Mouse (Mus musculus): ENCODE measurements around the gene Ankrd33b.

Gene Ankrd33b

DNA sequence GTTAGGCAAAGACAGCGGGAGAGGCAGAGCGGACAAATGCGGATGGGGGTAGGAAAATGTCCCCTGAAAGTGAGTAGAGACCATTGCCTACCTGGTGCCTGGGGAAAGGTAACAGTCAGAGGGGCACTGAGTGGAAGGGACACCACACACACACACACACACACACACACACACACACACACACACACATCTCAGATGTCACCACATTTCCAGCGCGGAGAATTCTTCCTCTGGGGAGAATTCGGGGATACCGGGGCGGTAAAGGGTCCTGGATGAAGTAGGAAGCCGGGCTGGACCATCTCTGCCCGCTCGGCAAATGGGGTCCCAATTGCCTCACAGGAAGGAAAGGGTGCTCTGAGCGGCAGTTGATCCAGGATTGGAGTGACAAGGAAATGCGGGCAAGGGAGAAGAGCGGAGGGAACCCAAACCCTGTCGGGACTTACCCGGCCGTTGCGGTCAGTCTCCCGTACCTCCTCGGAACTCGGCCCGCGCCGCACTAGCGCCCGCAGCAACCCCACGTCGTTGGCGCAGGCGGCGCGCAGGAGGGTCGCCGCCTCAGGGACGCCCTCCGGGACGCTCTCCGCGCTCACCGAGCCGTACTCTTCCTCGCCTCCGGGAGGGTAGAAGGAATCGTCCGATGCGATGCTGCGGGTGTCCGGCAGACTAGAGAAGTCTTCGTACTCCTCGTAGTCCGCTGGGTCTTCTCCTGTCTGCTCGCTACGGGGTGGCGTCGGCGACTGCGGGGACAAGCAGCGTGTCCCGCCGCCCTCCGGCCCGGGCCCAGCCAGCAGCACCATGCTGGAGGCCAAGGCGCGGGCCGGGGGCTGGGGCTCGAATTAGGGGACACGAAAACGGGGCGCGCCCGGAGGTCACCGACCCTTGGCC is 688 bp downstream of the Ankrd33b start:
- DNase-seq = peak; percentile 5

DNA sequence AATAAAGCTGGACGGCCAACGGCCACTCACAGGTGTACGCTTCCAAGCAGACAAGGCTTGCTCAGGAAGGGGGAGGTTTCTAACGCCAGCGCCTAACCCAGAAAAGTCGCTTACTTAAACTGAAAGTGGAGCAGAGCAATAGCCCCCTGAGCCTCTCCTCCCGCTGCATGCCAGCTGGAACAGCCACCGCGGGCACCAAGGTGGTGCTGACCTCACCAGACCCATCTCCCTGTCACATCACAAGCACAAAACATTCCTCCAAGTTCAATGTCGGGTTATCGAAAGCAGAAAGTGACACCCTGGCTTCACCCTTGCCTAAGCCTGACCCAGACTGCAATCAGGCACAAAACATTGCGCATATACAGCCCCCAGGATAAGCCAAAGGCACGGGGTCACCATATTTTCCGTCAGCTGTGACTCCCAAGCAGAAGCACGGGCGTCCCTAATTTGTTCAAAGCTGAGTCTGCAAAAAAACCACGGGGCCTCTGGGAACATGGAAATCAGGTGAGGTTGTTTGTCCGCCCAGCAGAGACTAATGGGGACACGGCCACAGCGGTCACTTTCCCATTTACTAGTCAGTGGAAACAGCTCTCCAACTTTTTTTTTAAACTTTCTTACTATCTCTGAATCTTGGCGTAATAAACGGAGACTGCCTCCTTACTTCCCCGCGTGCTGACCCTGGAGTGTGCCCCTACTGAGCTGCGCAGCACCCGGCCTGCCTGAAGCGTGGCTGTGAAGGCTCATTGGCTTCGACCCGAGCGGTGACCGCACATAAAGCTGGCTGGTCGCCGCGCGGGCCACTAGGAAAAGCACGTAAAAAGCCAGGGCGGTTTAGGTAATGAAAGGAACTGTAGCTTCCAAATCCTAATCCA is 1.6 kb downstream of the Ankrd33b start:
- no peak for DNase-seq

DNA sequence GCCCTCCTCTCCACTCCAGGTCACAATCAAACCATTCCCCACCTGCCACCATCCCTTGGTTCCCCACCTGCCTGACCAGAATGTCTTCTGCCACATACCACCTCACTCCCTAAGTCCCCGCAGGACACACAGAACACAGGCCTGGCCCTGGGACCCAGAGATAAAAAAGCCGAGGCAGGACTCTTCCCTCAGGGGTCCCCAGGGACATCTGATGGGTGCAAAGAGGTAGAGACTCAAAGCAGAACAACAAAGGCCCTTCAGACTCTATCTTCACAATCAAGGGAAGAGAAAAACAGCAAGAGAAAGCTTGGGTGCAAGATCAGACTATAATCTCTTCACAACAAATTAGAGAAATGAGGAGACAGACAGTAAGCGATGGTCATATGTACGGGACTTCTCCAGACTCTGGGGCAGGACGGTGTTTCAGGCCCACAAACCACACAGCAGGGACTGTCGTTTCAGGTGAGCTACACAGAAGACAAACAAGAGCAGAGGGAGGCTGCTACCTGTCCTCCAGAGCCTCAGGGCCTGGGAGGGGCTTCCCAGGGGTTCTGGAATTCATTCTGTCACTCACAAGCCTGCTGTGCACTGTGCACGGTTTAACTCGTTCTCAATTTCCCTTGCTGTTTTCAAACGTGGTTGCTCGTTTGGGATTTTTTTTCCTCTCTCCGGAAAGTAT is 2.3 kb downstream of the Ankrd33b start:
- DNase-seq = no peak

DNA sequence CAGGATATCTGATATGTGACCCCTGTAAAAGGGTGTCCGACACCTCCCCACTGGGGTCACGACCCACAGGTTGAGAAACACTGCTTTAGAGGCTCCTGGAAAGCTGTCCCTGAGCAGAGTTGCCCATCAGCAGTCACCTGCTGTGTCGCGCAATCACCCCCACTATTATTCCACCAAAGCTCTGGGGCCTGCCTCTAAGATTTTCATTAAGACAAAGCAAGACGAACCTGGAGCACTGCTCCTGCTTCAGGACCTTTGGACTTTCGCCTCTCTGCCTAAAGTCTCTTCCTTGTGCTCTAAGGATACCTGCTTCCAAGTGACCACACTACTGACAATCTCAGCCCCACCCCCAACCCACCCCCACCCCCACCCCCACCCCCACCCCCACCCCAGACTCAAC is 3.1 kb downstream of the Ankrd33b start:
- no peak for DNase-seq

DNA sequence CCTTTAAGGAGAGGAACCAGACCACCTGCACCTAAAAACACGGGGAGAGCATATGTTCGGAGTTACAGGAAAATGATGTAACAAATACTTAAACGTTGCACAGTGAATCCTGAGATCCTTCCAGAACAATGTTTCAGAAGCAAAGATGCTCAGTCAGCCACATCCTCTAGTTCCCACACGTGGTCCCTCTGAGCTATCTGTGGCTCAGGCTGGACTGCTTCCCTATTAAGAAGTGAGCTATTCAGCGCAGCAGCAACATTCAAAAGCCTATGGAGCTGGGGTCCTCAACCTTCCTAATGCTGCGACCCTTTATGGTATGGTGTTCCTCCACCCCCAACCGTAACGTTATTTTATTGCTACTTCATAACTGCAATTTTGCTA is 3.6 kb downstream of the Ankrd33b start:
- DNase-seq = no peak

DNA sequence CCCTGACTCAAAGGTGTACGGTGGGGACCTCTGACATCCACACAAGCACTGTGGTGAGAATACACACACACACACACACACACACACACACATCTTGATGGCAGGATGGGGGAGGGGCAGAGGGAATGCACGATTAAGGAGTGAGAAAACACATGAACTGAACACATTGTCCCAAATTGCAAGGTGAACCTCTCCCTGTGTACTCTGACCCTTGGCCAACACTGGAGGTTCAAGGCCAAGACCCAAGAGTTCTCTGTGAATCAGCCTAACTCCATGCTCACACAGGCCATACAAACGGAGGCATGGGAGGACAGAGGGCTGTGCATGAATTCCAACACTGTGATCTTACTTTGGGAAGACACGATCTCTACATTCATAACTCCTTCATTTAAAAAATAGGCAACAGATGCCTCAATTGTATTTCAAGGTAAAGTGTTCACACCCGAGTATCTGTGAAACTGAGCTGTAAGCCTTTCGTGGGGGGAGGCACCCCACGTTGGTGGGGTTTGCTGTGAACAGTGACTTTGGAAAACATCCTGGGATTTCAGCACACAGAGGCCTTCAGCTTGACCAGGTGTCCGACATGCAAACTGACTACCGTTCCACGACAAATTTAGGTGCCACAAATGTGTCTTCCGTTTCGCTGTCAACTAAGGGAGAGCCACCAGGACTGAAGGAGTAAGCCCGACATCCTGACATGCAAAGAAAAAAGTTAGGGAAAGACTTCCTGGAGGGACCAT is 4.1 kb downstream of the Ankrd33b start:
- DNase-seq = no peak

DNA sequence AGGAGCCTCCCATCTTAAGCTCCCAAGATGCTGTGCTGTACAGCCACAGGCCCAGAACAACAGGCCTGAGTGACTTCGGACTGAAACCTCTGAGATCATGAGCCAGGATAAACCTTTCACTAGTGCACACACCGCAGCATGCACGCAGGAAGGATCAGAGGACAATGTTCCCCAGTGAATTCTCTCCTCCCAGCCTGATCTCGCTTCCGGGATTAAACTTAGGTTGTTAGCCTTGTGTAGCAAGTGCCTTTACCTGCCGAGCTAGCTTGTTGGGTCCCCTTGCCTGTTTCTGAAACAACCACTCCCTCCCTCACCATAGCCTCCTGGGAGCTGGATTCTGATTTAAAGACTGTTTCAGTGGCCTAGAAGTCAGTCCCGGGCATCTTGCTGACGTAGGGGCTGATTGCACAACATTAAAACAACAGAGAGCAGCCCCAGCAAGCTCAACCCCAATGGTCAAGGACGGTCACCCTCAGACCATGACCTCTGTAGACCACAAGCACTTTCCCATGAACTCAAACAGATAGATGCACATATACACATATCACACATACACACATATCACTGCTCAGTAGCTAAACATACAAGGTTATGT is 6.2 kb downstream of the Ankrd33b start:
- no peak for DNase-seq

DNA sequence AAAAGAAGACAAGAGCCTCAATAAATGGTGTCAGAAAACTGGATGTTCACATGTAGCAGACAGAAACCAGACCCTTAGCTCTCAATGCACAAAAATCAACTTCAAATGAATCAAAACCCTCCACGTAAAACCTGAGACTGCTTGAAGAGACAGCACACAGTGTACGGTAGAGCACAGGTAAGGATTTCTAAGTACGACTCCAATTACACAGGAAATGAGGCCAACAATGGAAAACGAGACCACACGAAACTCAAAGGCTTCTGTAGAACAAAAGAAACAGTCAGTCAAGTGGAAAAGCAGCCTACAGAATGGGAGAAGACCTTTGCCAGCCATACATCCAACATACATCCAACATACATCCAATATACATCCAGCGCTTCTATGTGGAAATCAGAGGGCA is 6.9 kb downstream of the Ankrd33b start:
- DNase-seq = no peak

DNA sequence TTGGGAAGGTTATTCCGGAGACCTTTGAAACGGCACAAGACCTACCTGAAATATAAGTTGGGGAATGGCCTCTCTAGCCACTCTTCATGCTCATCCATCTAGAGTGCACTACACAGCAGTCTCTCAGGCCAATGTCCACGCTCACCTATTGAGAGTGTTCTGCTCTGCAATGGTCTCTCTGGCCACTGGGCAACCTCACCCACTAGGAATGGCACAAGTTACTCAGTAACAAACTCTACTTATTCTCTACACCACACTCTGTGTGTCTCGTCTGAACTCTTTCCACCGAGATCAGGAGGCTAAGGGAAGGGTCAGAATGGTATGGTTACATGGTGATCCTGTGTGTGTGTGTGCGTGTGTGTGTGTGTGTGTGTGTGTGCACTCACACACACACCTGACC is 7.7 kb downstream of the Ankrd33b start:
- DNase-seq = no peak

DNA sequence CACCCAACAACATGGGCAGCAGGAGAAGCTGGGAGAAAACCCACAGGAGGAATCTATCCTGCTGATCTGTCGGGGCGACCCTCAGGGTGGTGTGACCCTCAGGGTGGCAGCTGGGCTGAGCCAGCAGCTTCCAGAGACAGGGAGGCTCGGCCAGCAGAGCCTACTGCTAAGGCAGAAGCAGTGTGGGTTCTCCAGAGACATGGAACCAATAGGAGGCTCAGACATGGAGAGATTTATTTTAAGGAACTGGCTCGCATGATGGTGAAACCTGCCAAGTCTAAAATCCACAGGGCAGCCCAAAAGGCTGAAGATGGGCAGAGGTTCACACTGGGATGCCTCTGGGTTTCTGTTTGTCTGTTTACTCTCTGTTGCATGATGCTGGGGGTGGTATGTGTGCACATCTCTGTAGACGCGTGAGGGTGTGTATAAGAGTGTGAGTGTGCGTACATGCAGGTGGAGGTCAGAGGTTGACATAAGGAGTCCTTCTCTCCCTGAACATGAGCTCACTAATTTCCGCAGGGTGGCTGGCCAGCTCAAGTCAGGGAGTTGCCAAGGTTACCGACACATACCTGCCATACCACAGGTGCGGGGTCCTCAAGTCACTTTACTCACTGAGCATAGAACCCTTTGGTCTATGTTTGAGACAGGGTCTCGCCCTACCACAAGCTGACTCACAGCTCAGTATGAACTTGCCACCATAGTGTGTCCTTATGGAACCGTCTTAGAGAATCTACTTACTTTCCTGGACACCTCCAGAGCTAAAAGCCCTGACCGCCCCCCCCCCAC is 14.8 kb downstream of the Ankrd33b start:
- DNase-seq = no peak

DNA sequence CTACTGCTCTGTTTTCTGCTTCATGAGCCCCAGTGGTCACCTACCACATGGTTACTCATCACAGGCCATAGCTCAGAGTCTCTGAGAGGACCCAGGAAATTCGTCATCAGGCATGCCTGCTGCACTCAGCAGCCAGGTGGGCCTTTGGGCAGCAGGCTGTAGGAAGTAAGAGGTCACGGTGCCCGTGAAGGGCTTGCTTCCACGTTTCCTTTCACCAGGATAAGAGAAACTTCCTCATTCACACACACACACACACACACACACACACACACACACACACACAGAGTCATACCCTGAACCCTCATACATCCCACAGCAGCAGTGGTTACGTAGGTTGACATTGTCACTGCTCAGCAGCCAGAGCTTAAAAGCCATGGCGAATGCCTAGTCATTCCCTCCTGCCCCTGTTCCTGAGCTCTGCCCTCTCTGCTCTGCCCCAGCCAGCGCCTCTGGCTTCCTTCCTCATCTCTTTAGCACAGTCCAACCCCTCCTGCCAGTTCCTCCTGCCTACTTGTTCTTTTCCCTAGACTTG is 17.6 kb downstream of the Ankrd33b start:
- no peak for DNase-seq

DNA sequence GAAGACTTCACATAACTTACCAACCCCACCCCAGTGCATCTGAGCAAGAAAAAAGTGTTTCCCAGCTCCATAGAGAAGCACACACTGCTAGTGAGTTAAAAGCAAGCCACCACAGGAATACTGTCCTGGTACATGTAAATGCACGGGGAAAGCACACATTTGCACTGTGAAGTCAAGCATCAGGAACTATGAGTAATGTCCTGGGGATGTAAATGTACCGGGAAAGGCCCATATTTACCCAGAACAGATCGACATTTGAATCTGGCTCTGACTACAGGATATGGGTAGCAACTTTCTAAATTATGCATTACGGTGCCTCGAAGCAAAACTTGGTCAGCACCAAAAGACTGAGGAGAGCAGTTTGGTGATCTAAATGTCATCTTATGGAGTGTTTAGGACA is 18.5 kb downstream of the Ankrd33b start:
- no peak for DNase-seq

DNA sequence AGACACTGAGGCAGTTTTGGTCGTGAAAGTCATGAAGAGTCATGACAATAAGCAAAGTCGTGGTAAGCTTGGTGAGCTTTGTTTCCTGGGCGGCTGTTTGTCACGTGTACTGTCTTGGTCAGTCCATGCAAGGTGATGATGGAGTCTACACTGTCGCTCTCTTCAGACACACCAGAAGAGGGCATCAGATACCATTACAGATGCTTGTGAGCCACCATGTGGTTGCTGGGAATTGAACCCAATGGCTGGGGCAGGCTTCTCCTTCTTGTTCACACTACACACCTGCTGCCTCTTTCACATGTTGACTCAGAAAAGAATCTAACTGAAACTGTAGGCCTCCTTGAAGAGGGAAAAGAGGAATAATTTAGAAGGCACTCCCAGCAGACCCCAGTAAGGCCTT is 19.3 kb downstream of the Ankrd33b start:
- DNase-seq = no peak

DNA sequence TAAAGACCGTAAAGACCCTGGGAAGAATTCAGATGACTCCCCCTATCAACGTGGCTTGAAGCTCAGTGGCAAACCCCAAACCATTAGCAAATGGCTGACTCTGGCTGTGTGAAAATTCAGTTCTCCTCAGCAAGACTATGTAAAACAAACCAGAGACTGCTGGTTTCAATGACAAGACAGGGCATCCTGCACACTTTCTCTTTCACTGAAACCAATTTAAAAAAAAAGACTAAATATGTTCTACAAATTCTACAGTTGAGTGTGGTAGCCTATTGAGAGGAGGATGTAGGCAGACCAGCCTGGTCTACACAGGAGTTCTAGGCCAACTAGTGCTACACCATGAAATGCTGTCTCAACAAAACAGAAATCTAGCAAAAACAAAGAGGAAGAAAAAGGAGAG is 21.0 kb downstream of the Ankrd33b start:
- no peak for DNase-seq

DNA sequence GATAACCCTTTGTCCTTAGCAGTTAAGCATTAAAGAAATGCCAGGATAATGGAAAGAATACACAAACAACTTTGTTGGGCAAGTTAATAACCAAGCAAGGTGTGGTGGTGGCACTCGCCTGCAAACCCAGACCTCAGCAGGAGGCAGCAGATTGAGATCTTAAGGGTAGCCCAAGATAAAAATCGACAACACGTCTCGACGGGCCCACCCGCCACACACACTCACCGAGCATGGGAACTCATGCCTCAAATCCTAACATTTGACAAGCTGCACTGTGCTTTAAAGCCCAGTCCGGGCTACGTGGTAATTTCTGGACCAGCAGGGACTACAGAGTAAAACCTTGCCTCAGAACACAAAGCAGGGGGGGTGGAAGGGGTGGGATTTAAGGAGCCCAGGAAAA is 22.2 kb downstream of the Ankrd33b start:
- DNase-seq = no peak

DNA sequence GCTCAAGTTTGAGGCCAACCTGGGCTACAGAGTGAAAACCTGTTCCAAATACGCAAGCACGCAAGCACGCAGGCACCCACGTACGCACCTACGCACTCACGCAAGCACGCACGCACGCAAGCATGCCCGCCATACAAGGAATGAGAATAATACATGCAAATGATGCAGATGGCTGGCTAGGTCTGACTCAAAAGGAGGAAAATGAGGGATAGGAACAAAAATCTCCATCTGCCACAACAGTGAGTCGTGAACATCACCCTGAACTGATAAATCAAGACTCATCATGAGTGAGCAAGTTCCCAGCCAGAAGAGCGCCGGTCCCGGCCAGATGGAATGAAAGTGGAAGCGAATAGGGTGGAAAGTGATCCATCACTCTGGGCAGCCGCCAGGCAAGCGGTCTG is 22.7 kb downstream of the Ankrd33b start:
- no peak for DNase-seq

DNA sequence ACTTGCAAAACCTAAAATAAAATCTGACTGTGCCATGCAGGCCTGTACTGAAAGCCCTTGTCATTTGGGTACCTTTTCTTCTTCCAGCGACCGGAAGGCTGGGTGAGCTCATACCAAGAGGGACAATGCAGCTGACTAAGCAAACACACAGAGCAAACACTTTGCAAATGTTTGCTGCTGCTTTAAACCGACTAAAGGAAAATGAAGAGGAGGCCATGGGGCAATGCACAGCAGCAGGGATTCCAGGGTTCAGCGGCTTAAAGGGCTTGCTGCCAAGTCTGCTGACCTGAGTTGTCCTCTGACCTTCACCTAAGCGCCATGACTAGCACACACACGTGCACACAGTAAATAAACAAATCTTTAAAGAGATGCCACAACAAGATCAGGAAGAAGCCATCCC is 23.9 kb downstream of the Ankrd33b start:
- DNase-seq = no peak

DNA sequence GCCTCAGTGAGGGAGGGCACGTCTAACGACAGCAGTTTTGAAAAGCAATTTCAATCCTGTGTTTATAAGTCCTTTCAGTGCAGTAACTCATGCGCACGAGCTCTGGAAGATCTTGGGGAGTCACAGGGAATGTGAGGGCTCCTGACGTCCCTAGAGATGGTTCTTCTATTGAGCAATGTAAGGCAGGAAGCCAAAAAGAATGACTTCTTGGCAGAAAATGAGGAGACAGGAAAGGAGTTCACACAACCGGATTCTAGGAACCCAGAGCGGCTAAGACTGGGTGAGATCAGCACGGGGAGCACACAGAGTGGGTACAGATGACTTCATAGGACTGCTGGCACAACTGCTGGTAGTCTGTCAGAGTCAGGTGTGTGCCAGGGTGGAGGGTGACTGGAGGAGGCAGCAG is 25.0 kb downstream of the Ankrd33b start:
- DNase-seq = no peak

DNA sequence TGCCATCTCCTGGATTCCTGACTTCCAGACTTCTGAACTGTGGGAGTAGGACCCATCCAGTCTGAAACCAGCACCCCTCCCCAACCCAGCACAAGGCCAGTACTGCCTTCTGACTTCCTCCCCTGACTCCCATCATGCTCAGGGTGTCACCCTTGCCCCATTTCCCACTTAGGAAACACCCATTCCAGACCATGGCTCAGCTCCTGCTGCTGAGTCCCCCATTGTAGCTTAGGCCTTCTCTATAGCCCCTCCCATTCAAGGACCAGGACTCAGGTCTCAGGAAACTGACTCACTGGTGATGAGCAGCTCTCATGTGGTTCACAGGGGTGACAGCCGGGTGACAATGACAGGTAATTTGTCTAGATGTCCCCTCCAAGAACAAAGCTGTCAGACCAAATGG is 25.5 kb downstream of the Ankrd33b start:
- no peak for DNase-seq

DNA sequence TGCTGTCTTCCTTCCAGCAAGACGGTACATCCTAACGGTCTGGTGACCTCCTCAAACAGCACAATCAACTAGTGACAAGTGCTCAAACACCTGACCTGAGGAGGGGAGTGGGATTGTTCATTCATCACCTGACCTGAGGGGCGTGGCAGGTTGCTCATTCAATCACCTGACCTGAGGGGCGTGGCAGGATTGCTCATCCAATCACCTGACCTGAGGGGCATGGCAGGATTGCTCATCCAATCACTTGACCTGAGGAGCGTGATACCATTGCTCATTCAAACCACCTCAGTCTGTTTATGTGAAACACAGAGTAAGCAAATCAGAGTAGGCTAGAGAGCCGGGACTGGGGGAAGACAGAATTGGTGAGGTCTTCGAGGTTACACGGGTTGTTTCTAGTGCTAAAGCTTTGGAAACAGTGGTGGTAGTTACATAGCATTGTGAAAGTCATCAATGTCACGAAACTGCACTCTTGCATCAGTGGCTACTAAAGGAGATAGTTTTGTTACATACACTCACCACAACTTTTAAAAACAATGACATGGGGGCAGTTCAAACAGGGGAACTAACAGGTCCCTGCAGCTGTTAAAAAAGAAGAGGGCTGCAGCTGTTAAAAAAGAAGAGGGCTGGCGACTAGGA is 28.8 kb downstream of the Ankrd33b start:
- no peak for DNase-seq

DNA sequence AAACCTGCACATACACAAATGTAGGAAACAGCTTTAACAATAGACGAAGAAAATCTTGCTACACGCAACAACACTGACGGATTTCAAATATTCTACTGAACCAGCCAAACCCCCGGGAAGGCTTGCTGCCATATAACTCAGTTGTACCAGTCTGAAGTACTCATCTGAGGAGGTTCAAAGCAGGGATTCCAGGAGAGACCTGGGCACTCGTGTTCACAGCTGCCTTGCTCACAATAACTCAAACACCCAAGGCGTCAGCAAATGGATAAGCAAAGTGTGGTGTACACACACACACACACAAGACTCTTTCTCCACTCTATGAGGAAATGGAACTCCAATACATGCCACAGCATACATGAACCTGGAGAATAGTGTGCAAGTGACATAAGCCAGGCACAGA is 29.5 kb downstream of the Ankrd33b start:
- no peak for DNase-seq
